Mouse (Mus musculus): ENCODE results near the gene Acp1.

GRCm38 (mm10) chr12:30850902-30851301, 60.5 kb downstream of the Acp1 start:
- TF ChIP-seq CTCF (IDR thresholded peaks at IDR 0.05) = no peak
- TF ChIP-seq EP300 (IDR thresholded peaks at IDR 0.05) = no peak

All from lung, postnatal 0 days (tissue).